Mouse (Mus musculus) retina, embryonic 14.5 days (tissue): ENCODE data around the gene Ppig.

ENCODE experiments used
- DNase-seq: peaks from one replicate; pipeline ENCODE4 v3.0.0-alpha.2; 2015; ENCODE audit warnings: low spot score

The Ppig gene

DNA sequence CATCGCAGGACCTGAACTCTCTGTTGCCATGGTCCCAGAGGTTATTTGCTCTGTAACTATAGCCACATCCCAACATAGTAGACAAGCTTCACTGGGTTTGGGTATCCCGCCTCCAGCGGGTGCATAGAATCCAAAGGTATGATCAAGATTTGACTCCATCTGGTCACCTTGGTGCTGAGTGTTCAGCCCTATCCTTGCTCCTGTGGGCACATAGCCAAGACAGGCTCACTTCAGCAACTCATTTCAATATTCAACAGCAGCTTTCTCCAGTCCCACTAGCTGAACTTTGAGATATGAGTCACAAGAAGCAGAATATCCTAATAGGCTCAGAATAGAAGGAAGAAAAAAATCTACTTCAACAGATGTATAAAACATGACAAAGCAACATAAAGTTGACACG is 41.0 kb downstream of the Ppig start:
- DNase-seq: no peak

DNA sequence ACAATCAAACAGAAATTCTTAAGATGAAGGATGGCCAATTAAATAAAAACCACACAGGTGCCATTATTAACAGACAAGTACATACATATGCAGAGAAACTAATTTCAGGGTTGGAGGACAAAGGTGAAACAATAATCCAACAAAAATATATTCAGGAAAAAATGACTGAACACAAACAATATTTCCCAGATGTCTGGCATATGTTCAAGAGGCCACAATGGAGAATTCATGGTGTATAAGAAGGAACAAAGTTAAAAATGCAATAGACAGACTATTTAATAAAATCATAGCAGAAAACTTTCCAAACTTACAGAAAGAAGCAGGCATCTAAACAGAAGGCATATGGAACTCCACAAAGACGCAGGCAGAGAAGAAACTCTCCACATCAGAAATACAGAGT is 42.4 kb downstream of the Ppig start:
- no peak for DNase-seq

DNA sequence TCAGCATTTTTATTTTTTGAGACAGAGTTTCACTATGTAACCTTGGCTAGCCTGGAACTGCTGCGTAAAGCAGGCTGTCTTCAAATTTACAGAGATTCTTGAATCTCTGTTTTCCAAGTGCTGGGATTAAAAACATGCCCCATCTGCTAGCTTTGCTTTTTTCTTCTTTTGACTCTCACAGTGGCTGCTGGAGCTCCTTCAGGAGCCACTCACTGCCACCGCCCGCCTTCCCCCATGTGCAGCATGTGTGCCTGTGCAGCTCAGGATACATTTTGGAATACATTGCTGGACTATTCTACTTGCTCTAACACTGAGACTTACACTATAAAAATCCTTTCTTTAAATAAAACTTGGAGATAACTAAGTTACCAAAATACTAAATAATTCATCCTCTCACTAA is 51.0 kb downstream of the Ppig start:
- DNase-seq: no peak

DNA sequence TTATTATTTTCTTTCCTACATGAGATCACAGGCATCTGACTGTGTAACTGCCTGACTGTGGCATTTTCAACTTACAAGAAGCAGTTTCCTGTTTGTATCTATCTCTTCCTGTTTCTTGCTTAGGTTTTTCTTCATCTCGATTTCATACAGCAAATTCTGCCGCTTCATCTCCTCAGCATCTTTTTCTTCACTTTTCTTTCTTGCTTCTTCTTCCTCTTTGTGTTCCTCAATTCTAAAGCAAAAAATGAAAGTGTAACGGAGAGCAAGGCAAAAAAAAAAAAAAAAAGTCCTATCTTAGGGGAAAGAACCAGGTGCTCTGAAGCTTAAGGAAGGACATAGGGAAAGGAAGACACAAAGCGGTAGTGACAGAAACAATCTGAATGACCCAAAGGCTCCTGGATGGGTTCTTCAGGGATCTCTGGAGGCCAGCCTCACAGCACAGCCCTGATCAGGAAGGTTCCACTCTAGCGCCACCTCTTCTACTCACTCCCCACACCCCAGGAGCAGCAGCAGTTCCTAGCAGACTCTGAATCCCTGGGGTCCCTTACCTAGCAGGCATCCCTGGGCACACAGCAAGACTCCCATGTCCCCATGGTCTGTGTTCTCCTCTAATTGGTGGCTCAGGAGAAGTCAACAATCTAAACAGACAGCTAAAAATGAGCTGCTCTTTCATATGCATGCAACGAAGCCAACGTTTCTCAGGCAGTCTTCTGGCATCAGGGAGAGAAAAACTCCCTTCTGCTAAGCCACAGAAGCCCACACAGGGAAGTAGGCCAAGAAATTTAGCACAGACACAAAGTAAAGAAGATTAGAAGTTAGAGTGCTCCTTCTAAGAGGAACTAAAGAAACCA is 55.9 kb downstream of the Ppig start:
- no peak for DNase-seq

DNA sequence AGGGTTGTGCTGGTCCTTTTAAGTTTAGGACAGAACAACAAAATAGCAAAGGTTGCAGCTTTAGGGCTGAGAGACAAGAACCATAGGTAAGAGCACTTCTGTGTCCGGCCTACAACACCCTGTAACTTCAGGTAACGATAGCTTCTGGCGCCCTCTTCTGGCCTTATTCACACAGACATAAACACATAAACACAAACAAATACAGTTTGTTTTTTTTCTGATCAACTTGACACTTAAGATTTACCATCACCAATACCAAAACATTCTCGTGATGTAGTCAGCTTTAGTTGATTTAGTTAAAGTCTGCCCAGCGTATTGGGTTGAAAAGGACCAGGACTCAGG is 56.5 kb downstream of the Ppig start:
- peak; percentile 49 for DNase-seq

DNA sequence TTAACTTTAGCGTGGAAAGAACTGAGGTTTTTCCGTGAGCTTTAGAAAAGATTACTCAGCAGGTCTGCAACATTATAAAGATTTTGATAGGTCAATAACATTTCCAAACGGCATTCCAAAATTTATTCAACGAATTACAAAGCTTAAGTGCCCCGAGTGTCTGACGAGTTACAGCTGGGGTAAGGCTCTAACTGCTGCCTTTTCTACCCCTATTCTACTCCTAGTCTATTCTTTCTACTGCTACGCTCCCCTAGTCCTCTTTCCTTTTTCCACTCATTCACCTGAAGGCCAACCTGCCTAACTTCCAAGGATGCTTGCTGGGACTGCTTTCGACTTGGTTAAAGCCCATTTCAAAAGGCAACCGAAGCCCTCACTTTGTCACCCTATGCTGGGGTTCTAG is 66.6 kb downstream of the Ppig start:
- peak; percentile 3 for DNase-seq

DNA sequence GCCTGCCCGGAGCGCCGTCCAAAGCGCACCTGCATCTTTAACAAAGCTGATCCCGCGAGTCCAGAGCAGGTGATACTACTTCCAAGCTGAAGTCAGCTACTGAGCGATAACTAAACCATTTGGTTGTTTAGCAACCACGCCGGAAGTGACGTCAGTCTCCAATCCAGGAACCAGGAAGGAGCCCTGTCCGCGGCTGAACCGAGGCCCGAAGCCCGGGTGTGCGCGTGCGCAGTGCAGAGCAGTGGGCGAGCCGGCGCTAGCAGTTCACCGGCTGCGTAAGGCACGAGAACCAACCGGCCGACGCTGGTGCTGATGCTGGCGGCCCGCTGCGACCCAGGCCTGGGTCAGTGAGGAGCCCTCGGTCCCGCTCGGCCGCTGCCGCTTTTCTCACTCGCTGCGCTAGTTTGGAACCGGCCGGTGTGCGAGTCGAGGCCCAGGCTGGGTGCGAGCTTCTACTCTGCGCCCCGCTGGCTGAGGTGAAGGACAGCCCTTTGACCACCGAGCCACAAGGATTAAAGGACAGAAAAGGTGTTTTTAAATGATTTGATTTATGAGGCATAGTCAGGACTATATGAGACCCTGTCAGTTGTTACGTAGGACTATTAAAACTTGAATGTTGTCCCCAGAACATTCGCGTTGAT is 67.2 kb downstream of the Ppig start, which contains the start of the genes Ccdc173 and Phospho2:
Gene Ccdc173, minus strand, starts transcription at position 147 of the 641 bp plus-strand sequence.
Gene Phospho2, plus strand, starts transcription at position 195 of the 641 bp plus-strand sequence.
- DNase-seq: peak; percentile 100

DNA sequence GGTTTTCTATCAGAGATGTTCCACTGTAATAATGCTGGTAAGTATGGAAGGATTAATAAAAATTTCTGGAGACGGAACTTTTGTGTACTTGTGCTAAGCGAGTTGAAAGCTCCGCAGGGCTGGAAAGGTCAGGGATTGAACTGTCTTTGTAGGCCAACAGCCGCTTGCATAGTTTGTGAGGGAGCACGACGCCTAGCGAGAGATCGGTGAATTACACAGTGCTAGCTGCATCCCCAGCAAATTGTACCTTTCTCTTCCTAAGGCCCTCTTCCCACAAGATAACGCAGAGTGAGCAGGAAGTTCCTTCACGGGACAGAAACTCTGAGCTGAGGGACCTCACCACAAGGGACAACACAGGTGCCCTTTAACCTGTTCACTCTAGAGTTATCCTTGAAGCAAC is 67.9 kb downstream of the Ppig start:
- DNase-seq: peak; percentile 89

DNA sequence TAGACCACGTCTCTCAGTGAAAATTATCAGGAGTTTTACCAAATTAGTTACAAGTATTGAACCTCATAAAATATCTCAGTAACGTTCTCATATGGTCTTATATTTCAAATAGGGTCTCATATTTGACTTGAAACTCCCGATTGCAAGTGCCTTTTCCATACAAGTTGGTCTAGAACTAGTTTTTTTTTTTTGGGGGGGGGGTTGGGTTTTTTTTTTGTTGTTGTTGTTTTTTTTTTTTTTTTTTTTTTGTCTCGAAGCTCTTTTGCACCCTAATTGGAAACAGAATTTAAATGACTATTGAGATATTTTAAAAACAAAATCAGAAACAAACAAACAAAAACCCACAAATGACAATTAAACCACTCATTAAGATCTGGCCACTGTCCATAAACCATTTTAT is 68.4 kb downstream of the Ppig start:
- DNase-seq: no peak

DNA sequence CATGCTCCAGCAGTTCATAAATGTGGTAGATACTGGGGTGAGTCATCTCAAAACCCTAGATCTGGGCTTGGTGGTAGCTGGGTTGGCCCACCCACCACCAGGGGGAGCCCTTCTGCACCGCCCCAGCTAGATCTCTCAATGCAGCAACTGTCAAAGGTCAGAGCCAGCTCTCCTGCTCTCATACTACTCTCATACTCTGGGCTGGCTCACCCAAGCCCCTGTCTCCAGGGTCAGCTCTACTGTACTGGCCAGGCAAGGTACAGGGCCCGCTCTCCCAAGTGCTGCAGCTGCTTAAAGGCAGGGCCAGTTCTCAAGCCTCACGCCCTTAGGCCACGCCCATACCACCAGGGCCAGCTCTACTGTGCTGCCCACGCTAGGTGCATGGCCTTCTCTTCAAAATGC is 80.6 kb downstream of the Ppig start:
- DNase-seq: peak; percentile 25
